Mouse (Mus musculus): Measurements from ENCODE around the gene Fam151b. TPM values are rescaled to one million over a fixed set of nuclear protein-coding genes. Genes with fewer than 3 reads are reported as not detected.

Gene Fam151b
- 3.3 TPM for total RNA-seq (2023)

GRCm38 (mm10) chr13:92483852-92484463 is at the start of gene Fam151b:
TSS of gene Fam151b (minus strand) at chr13:92484015.

GRCm38 (mm10) chr13:92530721-92531211 is 47.0 kb upstream of the Fam151b start, which contains the start of gene Zfyve16:
TSS of gene Zfyve16 (minus strand) at chr13:92530868.

GRCm38 (mm10) chr13:92425758-92426264 is 58.0 kb downstream of the Fam151b start, which contains the start of gene Ankrd34b:
TSS of gene Ankrd34b (plus strand) at chr13:92425896.

Other genes with a start within 250 kb of the Fam151b start
- gene Gm20379, start 178.0 kb downstream of the Fam151b start, total RNA-seq (2023): not detected
- gene Dhfr, start 129.3 kb downstream of the Fam151b start, total RNA-seq (2023): 2.5 TPM
- gene Msh3, start 129.0 kb downstream of the Fam151b start, total RNA-seq (2023): 50.5 TPM
- not detected for gene Ankrd34b, start 58.1 kb downstream of the Fam151b start, total RNA-seq (2023)
- gene Zfyve16, start 46.9 kb upstream of the Fam151b start, total RNA-seq (2023): 21.1 TPM
- not detected for gene Spz1, start 92.2 kb upstream of the Fam151b start, total RNA-seq (2023)
- 15.8 TPM for gene Serinc5, start 127.1 kb upstream of the Fam151b start, total RNA-seq (2023)

All from CD4-positive naive resting alpha-beta T cell, adult 76 days (primary cell).